Mouse (Mus musculus) macrophage (primary cell): ENCODE results near the gene Olfr1229. TPM values are rescaled to one million over a fixed set of nuclear protein-coding genes. Genes with fewer than 3 reads are reported as not detected.

Source experiments
- H3K27ac ChIP-seq: fragments of 350-480 bp; formaldehyde crosslinking; 2 replicates; pipeline ENCODE4 v1.9.0; 2021
- H3K36me3 ChIP-seq: fragments of 350-480 bp; formaldehyde crosslinking; 2 replicates; pipeline ENCODE4 v1.9.0; 2021; ENCODE audit errors: inconsistent target
- H3K4me3 ChIP-seq: fragments of 350-480 bp; formaldehyde crosslinking; 2 replicates; pipeline ENCODE4 v1.9.0; 2021; ENCODE audit errors: inconsistent target
- H3K79me2 ChIP-seq: fragments of 350-480 bp; formaldehyde crosslinking; 2 replicates; pipeline ENCODE4 v1.9.0; 2021; ENCODE audit errors: inconsistent target
- WGBS: methylation state at CpG from one replicate; pipeline ENCODE4 v1.1.7; 2026; ENCODE audit warnings: inconsistent platforms; ENCODE audit not compliant: missing documents; 5-methylcytosine and 5-hydroxymethylcytosine counted together
- polyA plus RNA-seq: library from polyadenylated mRNA; stranded (reverse); fragments of 250-400 nt; gene quantifications from 3 replicates; pipeline ENCODE4 v1.2.4, GENCODE M21; 2018; ENCODE audit warnings: inconsistent platforms
- total RNA-seq, 78 experiments: library from RNA; depleted of rRNA; stranded (reverse); fragments of 250-400 nt; gene quantifications; 1 replicate in 9 of 78; 2 replicates in 24 of 78; 3 replicates in 43 of 78; 4 replicates in 2 of 78; pipeline ENCODE4 v1.2.4; 2018; ENCODE audit warnings: inconsistent platforms in 56 of 78

Olfr1229 gene
- total RNA-seq (2018; cell fraction: chromatin; rRNA removed): not detected
- total RNA-seq (2018; cell fraction: cytosol; rRNA removed): not detected
- not detected for total RNA-seq (2018; cell fraction: nucleus; rRNA removed)
- polyA plus RNA-seq: not detected in 3 replicates

- Histone ChIP-seq H3K27ac (no peak within 1 kb of the TSS), H3K36me3 (no peaks in the 10 kb centered on the region), H3K79me2 (no peaks in the 10 kb centered on the region), H3K4me3 (no peak within 1 kb of the TSS)
- 88% methylated on average over 2 of the region's 2 CpGs for WGBS
These were observed at the start of gene Olfr1229 for GRCm38 (mm10) chr2:89287914-89288313. TSS of gene Olfr1229 (minus strand) at chr2:89288014.

GRCm38 (mm10) chr2:89329575-89329974, 41.8 kb upstream of the Olfr1229 start, which contains the start of gene Olfr1232:
TSS of gene Olfr1232 (minus strand) at chr2:89329675.
- H3K27ac ChIP-seq: no peak within 1 kb of the TSS
- H3K79me2 ChIP-seq: no peaks in the 10 kb centered on the region
- no peak within 1 kb of the TSS for H3K4me3 ChIP-seq
- H3K36me3 ChIP-seq: no peaks in the 10 kb centered on the region

GRCm38 (mm10) chr2:89306974-89307373, 19.2 kb upstream of the Olfr1229 start, which contains the start of gene Olfr1231:
TSS of gene Olfr1231 (minus strand) at chr2:89307074.
- Histone ChIP-seq H3K27ac (no peak within 1 kb of the TSS), H3K36me3 (no peaks in the 10 kb centered on the region), H3K79me2 (no peaks in the 10 kb centered on the region), H3K4me3 (no peak within 1 kb of the TSS)
- WGBS: 63% methylated on average over 2 of the region's 2 CpGs

GRCm38 (mm10) chr2:89297168-89297567, 9.4 kb upstream of the Olfr1229 start, which contains the start of gene Olfr1230:
TSS of gene Olfr1230 (minus strand) at chr2:89297268.
- WGBS: 80% methylated on average over 1 of the region's 1 CpGs
- Histone ChIP-seq H3K27ac (no peak within 1 kb of the TSS), H3K79me2 (no peaks in the 10 kb centered on the region), H3K36me3 (no peaks in the 10 kb centered on the region), H3K4me3 (no peak within 1 kb of the TSS)

- no peak within 1 kb of the TSS for H3K27ac ChIP-seq
- H3K79me2 ChIP-seq: no peaks in the 10 kb centered on the region
- no peaks in the 10 kb centered on the region for H3K36me3 ChIP-seq
- no peak within 1 kb of the TSS for H3K4me3 ChIP-seq
These were observed 33.9 kb downstream of the Olfr1229 start, which contains the start of gene Olfr1228 for GRCm38 (mm10) chr2:89253962-89254361. TSS of gene Olfr1228 (minus strand) at chr2:89254062.

Other genes with a start within 250 kb of the Olfr1229 start
- not detected in 3 replicates for gene Olfr1218, start 226.8 kb downstream of the Olfr1229 start, polyA plus RNA-seq
- not detected in 3 replicates for gene Olfr1219, start 204.5 kb downstream of the Olfr1229 start, polyA plus RNA-seq
- gene Olfr1220, start 181.2 kb downstream of the Olfr1229 start, polyA plus RNA-seq: not detected in 3 replicates
- not detected in 3 replicates for gene Olfr1221, start 170.7 kb downstream of the Olfr1229 start, polyA plus RNA-seq
- not detected in 3 replicates for gene Olfr1222, start 155.0 kb downstream of the Olfr1229 start, polyA plus RNA-seq
- not detected in 3 replicates for gene Olfr1223, start 136.5 kb downstream of the Olfr1229 start, polyA plus RNA-seq
- gene Olfr1224-ps1, start 123.9 kb downstream of the Olfr1229 start, polyA plus RNA-seq: not detected in 3 replicates
- not detected in 3 replicates for gene Olfr1225, start 113.3 kb downstream of the Olfr1229 start, polyA plus RNA-seq
- not detected in 3 replicates for gene Olfr1226, start 88.0 kb downstream of the Olfr1229 start, polyA plus RNA-seq
- not detected in 3 replicates for gene Olfr1228, start 34.0 kb downstream of the Olfr1229 start, polyA plus RNA-seq
- not detected in 3 replicates for gene Olfr1230, start 9.3 kb upstream of the Olfr1229 start, polyA plus RNA-seq
- not detected in 3 replicates for gene Olfr1231, start 19.1 kb upstream of the Olfr1229 start, polyA plus RNA-seq
- gene Olfr1232, start 41.7 kb upstream of the Olfr1229 start, polyA plus RNA-seq: not detected in 3 replicates
- not detected in 3 replicates for gene Olfr1233, start 54.4 kb upstream of the Olfr1229 start, polyA plus RNA-seq
- gene Olfr1234, start 76.9 kb upstream of the Olfr1229 start, polyA plus RNA-seq: not detected in 3 replicates
- not detected in 3 replicates for gene Olfr1238, start 121.7 kb upstream of the Olfr1229 start, polyA plus RNA-seq
- gene Olfr1239, start 132.4 kb upstream of the Olfr1229 start, polyA plus RNA-seq: not detected in 3 replicates
- gene Olfr1240, start 155.0 kb upstream of the Olfr1229 start, polyA plus RNA-seq: not detected in 3 replicates
- not detected in 3 replicates for gene Olfr1241, start 199.1 kb upstream of the Olfr1229 start, polyA plus RNA-seq
- gene Olfr1242, start 210.3 kb upstream of the Olfr1229 start, polyA plus RNA-seq: not detected in 3 replicates
- gene Olfr1243, start 243.5 kb upstream of the Olfr1229 start, polyA plus RNA-seq: not detected in 3 replicates